Comparison of ENCODE assay signal across 21 mouse cellular contexts in the genomic region with DNA sequence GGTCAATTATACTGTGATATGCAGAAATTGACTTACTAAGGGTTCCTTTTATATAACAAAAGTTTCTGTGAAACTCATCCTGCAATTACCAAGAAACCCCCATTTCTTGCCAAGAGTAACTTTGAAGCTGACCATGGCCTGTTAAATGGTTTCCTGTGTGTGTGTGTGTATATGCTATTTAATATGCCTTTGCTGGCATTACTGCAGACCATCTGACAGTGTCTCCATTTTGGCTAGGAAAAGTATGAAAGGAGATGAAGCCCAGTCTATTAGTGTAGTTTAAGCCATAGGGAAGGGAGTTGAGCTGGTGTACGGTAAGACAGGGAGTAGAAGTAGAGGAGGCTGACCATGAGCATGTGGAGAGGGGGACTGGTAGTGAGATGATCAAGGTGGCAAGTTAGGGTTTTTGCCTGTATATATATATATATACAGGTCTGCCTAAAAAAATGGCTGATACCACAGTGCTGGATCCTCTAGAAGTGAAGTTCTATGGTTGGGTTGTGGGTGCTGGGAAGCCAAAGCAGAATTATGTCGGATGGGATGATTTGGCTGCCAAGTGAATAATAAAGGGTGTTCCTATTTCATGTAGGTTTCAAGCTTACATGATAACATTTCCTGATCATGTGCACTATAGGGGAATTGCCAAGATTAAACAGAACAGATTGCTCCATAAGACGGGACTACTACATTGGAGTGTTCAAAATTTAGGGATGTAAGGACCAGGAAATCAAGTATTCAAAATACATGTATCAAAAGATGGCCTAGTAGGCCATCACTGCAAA. TPM values are rescaled to one million over a fixed set of nuclear protein-coding genes. Genes with fewer than 3 reads are reported as not detected.
A peak's percentile ranks its signal among the peaks of the same experiment; 100 is the strongest.
DNase-seq lines count a peak whose midpoint lies in the region; ATAC-seq and TF ChIP-seq lines count a peak whose summit lies in the region.
"Had no signal": no experiment of that assay in that cellular context is flagged by ENCODE, and none has a peak within 500 bp of the region (broad histone marks: within the 10 kb centered on the region; RNA-seq: fewer than 3 reads in every experiment).

No protein-coding gene starts in this region.

- TF ChIP-seq EP300 in ES-Bruce4 (IDR thresholded peaks at IDR 0.05; ENCODE audit: insufficient read depth, low read depth, low read length), result no peak

- H3K27ac ChIP-seq in intestine, embryonic 16.5 days (ENCODE audit: low read length), result peak overlapping the region; percentile 30; the same call in 1 of the 2 replicates
- H3K27ac ChIP-seq in intestine, embryonic 15.5 days, result no peak overlapping the region
- 0 out of 2 replicates have a peak overlapping the region, but pooled peaks have one; percentile 24 for H3K27ac ChIP-seq in ES-Bruce4 (ENCODE audit: insufficient read depth, low read length)
- no peak overlapping the region for H3K27ac ChIP-seq in embryonic facial prominence, embryonic 13.5 days
- H3K27ac ChIP-seq: embryonic facial prominence, embryonic 15.5 days; hindbrain, postnatal 0 days; kidney, postnatal 0 days; macrophage had no signal

- intact Hi-C loops in gastrocnemius, postnatal 36 days (cut with DNase I), result no loop called here

- H3K27me3 ChIP-seq in intestine, embryonic 16.5 days (replicated peaks; ENCODE audit: control insufficient read depth, insufficient read depth, low read length), result no peaks in the 10 kb centered on the region
- H3K27me3 ChIP-seq in intestine, embryonic 15.5 days (replicated peaks), result no peaks in the 10 kb centered on the region
- no peaks in the 10 kb centered on the region for H3K27me3 ChIP-seq in ES-Bruce4 (ENCODE audit: control insufficient read depth, insufficient read depth, low read length, poor library complexity, severe bottlenecking)
- H3K27me3 ChIP-seq in embryonic facial prominence, embryonic 13.5 days, result no peaks in the 10 kb centered on the region
- H3K27me3 ChIP-seq: embryonic facial prominence, embryonic 15.5 days had no signal

- H3K9ac ChIP-seq in intestine, embryonic 16.5 days (ENCODE audit: low read depth, low read length), result no peak overlapping the region
- H3K9ac ChIP-seq in intestine, embryonic 15.5 days, result no peak overlapping the region
- 0 out of 2 replicates have a peak overlapping the region, but pooled peaks have one; percentile 100 for H3K9ac ChIP-seq in ES-Bruce4 (ENCODE audit: low read depth, poor library complexity, severe bottlenecking)
- no peak overlapping the region for H3K9ac ChIP-seq in embryonic facial prominence, embryonic 13.5 days
- H3K9ac ChIP-seq: embryonic facial prominence, embryonic 15.5 days had no signal

- DNase-seq in 3T3-L1 (ENCODE audit: low read depth, low spot score), result peak; percentile 51
- no peak for DNase-seq in gastrocnemius, postnatal 36 days
- no peak for DNase-seq in adrenal gland, postnatal 14 days
- DNase-seq in T-cell, adult 2 months (ENCODE audit: low spot score), result no peak
- DNase-seq: adrenal gland, postnatal 36 days; cerebellum, postnatal 14 days; heart, adult 18-20 months; heart, postnatal 10 days; layer of hippocampus, adult 9-11 months; right cerebral cortex, adult 18-20 months had no signal

- H3K4me1 ChIP-seq in intestine, embryonic 16.5 days (ENCODE audit: control insufficient read depth, insufficient read depth, low read length), result peaks cover 9% of the 10 kb centered on the region; the same call in 1 of the 2 replicates
- H3K4me1 ChIP-seq in intestine, embryonic 15.5 days (replicated peaks), result peaks cover 14% of the 10 kb centered on the region
- H3K4me1 ChIP-seq in ES-Bruce4 (ENCODE audit: control insufficient read depth, insufficient read depth, low read length), result no peaks in the 10 kb centered on the region
- peaks cover 28% of the 10 kb centered on the region for H3K4me1 ChIP-seq in embryonic facial prominence, embryonic 13.5 days

- H3K4me2 ChIP-seq in intestine, embryonic 16.5 days (ENCODE audit: low read depth, low read length), result no peak overlapping the region
- H3K4me2 ChIP-seq in intestine, embryonic 15.5 days (replicated peaks), result no peak overlapping the region
- H3K4me2 ChIP-seq in embryonic facial prominence, embryonic 13.5 days, result peak overlapping the region; percentile 81; the same call in 1 of the 2 replicates
- H3K4me2 ChIP-seq: embryonic facial prominence, embryonic 15.5 days had no signal

- no peak for TF ChIP-seq POLR2A in ES-Bruce4 (IDR thresholded peaks at IDR 0.05; ENCODE audit: insufficient read depth, low read length)

- H3K4me3 ChIP-seq in intestine, embryonic 16.5 days (ENCODE audit: low read length), result no peak overlapping the region
- no peak overlapping the region for H3K4me3 ChIP-seq in intestine, embryonic 15.5 days (replicated peaks)
- H3K4me3 ChIP-seq in ES-Bruce4 (ENCODE audit: low read depth, low read length), result no peak overlapping the region
- H3K4me3 ChIP-seq in embryonic facial prominence, embryonic 13.5 days, result peak overlapping the region; percentile 9; the same call in 1 of the 2 replicates
- H3K4me3 ChIP-seq: embryonic facial prominence, embryonic 15.5 days had no signal

- ATAC-seq in intestine, embryonic 16.5 days, result no peak
- no peak for ATAC-seq in intestine, embryonic 15.5 days
- ATAC-seq in embryonic facial prominence, embryonic 13.5 days (ENCODE audit: insufficient number of reproducible peaks, insufficient read depth, low FRiP score, low TSS enrichment, low read depth), result no peak
- ATAC-seq: CD4-positive, CD25-positive, alpha-beta regulatory T cell, adult 4 months; hindbrain, postnatal 0 days had no signal

- H3K36me3 ChIP-seq in intestine, embryonic 16.5 days (ENCODE audit: control insufficient read depth, insufficient read depth, low read length), result peaks cover 3% of the 10 kb centered on the region; the same call in 1 of the 2 replicates
- peaks cover 16% of the 10 kb centered on the region for H3K36me3 ChIP-seq in intestine, embryonic 15.5 days
- peaks cover 36% of the 10 kb centered on the region for H3K36me3 ChIP-seq in ES-Bruce4 (ENCODE audit: control insufficient read depth, insufficient read depth, low read length, poor library complexity, severe bottlenecking)
- peaks cover 27% of the 10 kb centered on the region for H3K36me3 ChIP-seq in embryonic facial prominence, embryonic 13.5 days

- TF ChIP-seq CTCF in ES-Bruce4 (IDR thresholded peaks at IDR 0.05; ENCODE audit: low read depth, low read length), result no peak

- 29% methylated on average over 3 of the region's 3 CpGs for WGBS in intestine, embryonic 16.5 days
- WGBS in intestine, embryonic 15.5 days, result 25% methylated on average over 3 of the region's 3 CpGs
- WGBS in embryonic facial prominence, embryonic 13.5 days, result 19% methylated on average over 3 of the region's 3 CpGs

- no peaks in the 10 kb centered on the region for H3K9me3 ChIP-seq in intestine, embryonic 16.5 days (ENCODE audit: control insufficient read depth, low read length)
- H3K9me3 ChIP-seq in intestine, embryonic 15.5 days, result no peaks in the 10 kb centered on the region
- no peaks in the 10 kb centered on the region for H3K9me3 ChIP-seq in ES-Bruce4 (replicated peaks; ENCODE audit: control insufficient read depth, insufficient read depth, low read length, poor library complexity, severe bottlenecking)
- H3K9me3 ChIP-seq in embryonic facial prominence, embryonic 13.5 days, result no peaks in the 10 kb centered on the region
- H3K9me3 ChIP-seq: embryonic facial prominence, embryonic 15.5 days had no signal

RNA-seq across cellular contexts. Expression of gene Slc3a2, which starts 3.6 kb away (rescaled TPM):
- 211 and 225 TPM in 2 replicates for polyA plus RNA-seq in intestine, embryonic 16.5 days (2015; fragmentation: Nextera tagmentation; extraction: Ambion mirVana)
- 161 and 163 TPM in 2 replicates for polyA plus RNA-seq in intestine, embryonic 15.5 days (2015; fragmentation: Nextera tagmentation; extraction: Ambion mirVana)
- 170 TPM in 2 replicates for polyA plus RNA-seq in ES-Bruce4 (2011; ENCODE audit: insufficient read depth, insufficient read length, low read depth, missing spikeins)
- 99.9 and 116 TPM in 2 replicates for polyA plus RNA-seq in embryonic facial prominence, embryonic 13.5 days (2015; fragmentation: Nextera tagmentation; extraction: Ambion mirVana)
- 10 to 100 TPM; 27.9 to 30.0 TPM for total RNA-seq in gastrocnemius, postnatal 36 days (2021)
- 178 and 199 TPM in 2 replicates for total RNA-seq in adrenal gland, postnatal 14 days (2021)

RNA-seq across cellular contexts. Expression of gene Wdr74, which starts 8.8 kb away (rescaled TPM):
- polyA plus RNA-seq in intestine, embryonic 16.5 days (2015; fragmentation: Nextera tagmentation; extraction: Ambion mirVana), result 78.1 and 88.7 TPM in 2 replicates
- 77.3 and 88.5 TPM in 2 replicates for polyA plus RNA-seq in intestine, embryonic 15.5 days (2015; fragmentation: Nextera tagmentation; extraction: Ambion mirVana)
- 81.1 and 97.0 TPM in 2 replicates for polyA plus RNA-seq in ES-Bruce4 (2011; ENCODE audit: insufficient read depth, insufficient read length, low read depth, missing spikeins)
- polyA plus RNA-seq in embryonic facial prominence, embryonic 13.5 days (2015; fragmentation: Nextera tagmentation; extraction: Ambion mirVana), result 88.6 and 100 TPM in 2 replicates
- total RNA-seq in gastrocnemius, postnatal 36 days (2021), result 10 to 100 TPM; 15.2 to 20.4 TPM
- 50.8 and 68.2 TPM in 2 replicates for total RNA-seq in adrenal gland, postnatal 14 days (2021)

RNA-seq across cellular contexts. Expression of gene 1700092M07Rik, which starts 13.7 kb away (rescaled TPM):
- 0.91 and 1.6 TPM in 2 replicates for polyA plus RNA-seq in intestine, embryonic 16.5 days (2015; fragmentation: Nextera tagmentation; extraction: Ambion mirVana)
- 1.8 TPM in 2 replicates for polyA plus RNA-seq in intestine, embryonic 15.5 days (2015; fragmentation: Nextera tagmentation; extraction: Ambion mirVana)
- polyA plus RNA-seq in ES-Bruce4 (2011; ENCODE audit: insufficient read depth, insufficient read length, low read depth, missing spikeins), result 2.2 TPM in 1 of 2 replicates, not detected in the other
- 2.2 and 2.7 TPM in 2 replicates for polyA plus RNA-seq in embryonic facial prominence, embryonic 13.5 days (2015; fragmentation: Nextera tagmentation; extraction: Ambion mirVana)
- under 1 TPM in 1 of 2 experiments, not detected in 1; 0.66 TPM for total RNA-seq in gastrocnemius, postnatal 36 days (2021)
- 2.3 and 2.4 TPM in 2 replicates for total RNA-seq in adrenal gland, postnatal 14 days (2021)
- total RNA-seq: heart, postnatal 10 days; hindbrain, postnatal 0 days; left cerebral cortex, postnatal 14 days; monocyte, adult 5-6 weeks had no signal
- polyA plus RNA-seq: macrophage had no signal

RNA-seq across cellular contexts. Expression of gene Stx5a, which starts 14.4 kb away (rescaled TPM):
- 120 and 124 TPM in 2 replicates for polyA plus RNA-seq in intestine, embryonic 16.5 days (2015; fragmentation: Nextera tagmentation; extraction: Ambion mirVana)
- 119 and 121 TPM in 2 replicates for polyA plus RNA-seq in intestine, embryonic 15.5 days (2015; fragmentation: Nextera tagmentation; extraction: Ambion mirVana)
- 45.6 and 47.1 TPM in 2 replicates for polyA plus RNA-seq in ES-Bruce4 (2011; ENCODE audit: insufficient read depth, insufficient read length, low read depth, missing spikeins)
- 182 and 184 TPM in 2 replicates for polyA plus RNA-seq in embryonic facial prominence, embryonic 13.5 days (2015; fragmentation: Nextera tagmentation; extraction: Ambion mirVana)
- 10 to 100 TPM; 19.0 to 19.9 TPM for total RNA-seq in gastrocnemius, postnatal 36 days (2021)
- 77.9 and 90.8 TPM in 2 replicates for total RNA-seq in adrenal gland, postnatal 14 days (2021)

RNA-seq across cellular contexts. Expression of gene Nxf1, which starts 30.1 kb away (rescaled TPM):
- polyA plus RNA-seq in intestine, embryonic 16.5 days (2015; fragmentation: Nextera tagmentation; extraction: Ambion mirVana), result 133 and 137 TPM in 2 replicates
- 143 and 146 TPM in 2 replicates for polyA plus RNA-seq in intestine, embryonic 15.5 days (2015; fragmentation: Nextera tagmentation; extraction: Ambion mirVana)
- polyA plus RNA-seq in ES-Bruce4 (2011; ENCODE audit: insufficient read depth, insufficient read length, low read depth, missing spikeins), result 122 and 200 TPM in 2 replicates
- polyA plus RNA-seq in embryonic facial prominence, embryonic 13.5 days (2015; fragmentation: Nextera tagmentation; extraction: Ambion mirVana), result 199 and 230 TPM in 2 replicates
- 10 to 100 TPM; 24.1 to 32.9 TPM for total RNA-seq in gastrocnemius, postnatal 36 days (2021)
- total RNA-seq in adrenal gland, postnatal 14 days (2021), result 110 and 120 TPM in 2 replicates

Comparison
In these comparisons a context has a peak if more than half of its experiments do, and no peak if none do; other contexts are left out.
1. H3K27ac ChIP-seq: peak in intestine, embryonic 16.5 days (single experiment) and ES-Bruce4 (single experiment); none in intestine, embryonic 15.5 days (single experiment) and embryonic facial prominence, embryonic 13.5 days (single experiment).